Mouse (Mus musculus) heart, embryonic 11.5 days (tissue): ENCODE results near the gene Adgrl2. TPM values are rescaled to one million over a fixed set of nuclear protein-coding genes. Genes with fewer than 3 reads are reported as not detected.

Source experiments
- ATAC-seq: fragments of 200-750 bp; cut with Nextera tagmentation; replicated peaks from 2 replicates; pipeline ENCODE4 v1.8.0; 2017; ENCODE audit warnings: moderate library complexity; ENCODE audit not compliant: insufficient number of reproducible peaks, low FRiP score, low TSS enrichment
- H3K27ac ChIP-seq: fragments of 300-500 bp; sonication (generic); 2 replicates; pipeline ENCODE4 v1.5.1; 2014; ENCODE audit warnings: mild to moderate bottlenecking, low read depth, low read length
- H3K27me3 ChIP-seq: fragments of 300-500 bp; sonication (generic); 2 replicates; pipeline ENCODE4 v1.6.1; 2014; ENCODE audit warnings: mild to moderate bottlenecking, low read length, mixed read lengths; ENCODE audit not compliant: control insufficient read depth, insufficient read depth
- H3K36me3 ChIP-seq: fragments of 300-500 bp; sonication (generic); 2 replicates; pipeline ENCODE4 v1.6.1; 2014; ENCODE audit warnings: mild to moderate bottlenecking, low read length, moderate library complexity, mixed read lengths; ENCODE audit not compliant: control insufficient read depth, insufficient read depth
- H3K4me1 ChIP-seq: fragments of 300-500 bp; sonication (generic); 2 replicates; pipeline ENCODE4 v1.6.1; 2014; ENCODE audit warnings: low read length; ENCODE audit not compliant: control insufficient read depth, insufficient read depth
- H3K4me2 ChIP-seq: fragments of 300-500 bp; sonication (generic); 2 replicates; pipeline ENCODE4 v1.6.1; 2014; ENCODE audit warnings: mild to moderate bottlenecking, moderate library complexity
- H3K4me3 ChIP-seq: fragments of 300-500 bp; sonication (generic); 2 replicates; pipeline ENCODE4 v1.5.1; 2014; ENCODE audit warnings: low read depth, low read length
- H3K9ac ChIP-seq: fragments of 300-500 bp; sonication (generic); 2 replicates; pipeline ENCODE4 v1.6.1; 2014; ENCODE audit warnings: mild to moderate bottlenecking, low read depth, low read length, moderate library complexity
- H3K9me3 ChIP-seq: fragments of 300-500 bp; sonication (generic); replicated peaks from 2 replicates; pipeline ENCODE4 v1.6.1; 2016; ENCODE audit warnings: low read length; ENCODE audit not compliant: control insufficient read depth
- WGBS: fragments of 180-500 bp; shearing (Covaris S2); extraction: QIAGEN DNeasy Blood & Tissue Kit; methylation state at CpG from one replicate; pipeline ENCODE4 v1.1.7; 2014; ENCODE audit not compliant: insufficient replicate concordance; 5-methylcytosine and 5-hydroxymethylcytosine counted together
- polyA plus RNA-seq: library from polyadenylated mRNA; unstranded; fragments of >200 nt; fragmentation: Nextera tagmentation; extraction: Ambion mirVana; gene quantifications from 2 replicates; pipeline ENCODE4 v1.2.1, GENCODE M21; 2014

Gene Adgrl2
- polyA plus RNA-seq, 1 experiment from 2014 or later = 37.3 TPM

DNA sequence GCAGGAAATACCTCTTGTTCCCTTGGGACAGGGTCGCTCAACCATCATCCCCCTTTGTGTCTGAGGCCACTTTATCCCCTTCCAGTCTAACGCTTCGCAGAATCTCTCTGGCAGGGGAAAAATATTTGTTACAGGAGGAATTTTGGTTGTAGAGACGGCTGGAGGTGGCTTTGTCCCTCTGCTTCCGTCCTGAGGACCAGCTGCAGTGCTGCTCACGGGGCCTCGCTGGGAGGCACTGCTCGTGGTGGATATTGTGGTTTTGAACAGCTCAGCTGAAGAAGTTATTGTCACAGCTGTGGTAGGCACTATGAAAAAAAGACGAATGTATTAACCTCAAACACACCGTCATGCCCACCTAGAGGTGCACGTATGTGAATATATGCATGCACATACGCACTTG is 137.8 kb downstream of the Adgrl2 start:
- H3K4me2 ChIP-seq = no peak overlapping the region
- H3K4me1 ChIP-seq = peaks cover 5% of the 10 kb centered on the region
- H3K27me3 ChIP-seq = no peaks in the 10 kb centered on the region
- H3K36me3 ChIP-seq = peaks cover 13% of the 10 kb centered on the region
- no peak overlapping the region for H3K4me3 ChIP-seq
- no peak overlapping the region for H3K9ac ChIP-seq
- ATAC-seq = no peak
- H3K9me3 ChIP-seq = no peaks in the 10 kb centered on the region
- no peak overlapping the region for H3K27ac ChIP-seq
- WGBS = 72% methylated on average over 12 of the region's 12 CpGs

DNA sequence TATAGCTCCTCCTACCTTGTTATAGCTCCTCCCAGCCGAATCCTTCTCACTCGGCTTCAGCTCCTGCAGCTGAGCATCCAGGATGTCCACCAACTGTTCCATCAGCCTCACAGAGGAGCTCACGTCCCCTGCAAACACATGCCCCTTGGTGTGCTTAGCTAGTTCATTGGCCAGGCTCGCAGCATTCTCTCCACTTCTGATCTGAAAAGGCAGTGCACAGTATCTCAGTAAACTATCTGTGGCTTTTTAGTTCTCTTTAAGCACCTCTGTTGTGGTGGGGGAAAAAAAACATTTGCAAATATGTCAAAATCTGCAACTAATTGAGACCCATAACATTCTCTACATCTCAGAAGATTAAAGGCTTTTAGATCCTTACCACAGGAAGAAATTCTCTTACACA is 139.5 kb downstream of the Adgrl2 start:
- no peaks in the 10 kb centered on the region for H3K27me3 ChIP-seq
- H3K9ac ChIP-seq = no peak overlapping the region
- 84% methylated on average over 4 of the region's 4 CpGs for WGBS
- no peaks in the 10 kb centered on the region for H3K9me3 ChIP-seq
- peaks cover 5% of the 10 kb centered on the region for H3K4me1 ChIP-seq
- H3K4me2 ChIP-seq = no peak overlapping the region
- no peak overlapping the region for H3K4me3 ChIP-seq
- no peak for ATAC-seq
- no peak overlapping the region for H3K27ac ChIP-seq
- H3K36me3 ChIP-seq = peaks cover 13% of the 10 kb centered on the region

- Histone ChIP-seq H3K27me3 (no peaks in the 10 kb centered on the region), H3K4me3 (no peak overlapping the region), H3K4me2 (no peak overlapping the region), H3K4me1 (peaks cover 6% of the 10 kb centered on the region), H3K9ac (no peak overlapping the region), H3K27ac (no peak overlapping the region), H3K36me3 (peaks cover 13% of the 10 kb centered on the region), H3K9me3 (no peaks in the 10 kb centered on the region)
- WGBS = 77% methylated on average over 2 of the region's 2 CpGs
- ATAC-seq = no peak
Observed at GRCm38 (mm10) chr3:148848366-148848765, 142.0 kb downstream of the Adgrl2 start.

DNA sequence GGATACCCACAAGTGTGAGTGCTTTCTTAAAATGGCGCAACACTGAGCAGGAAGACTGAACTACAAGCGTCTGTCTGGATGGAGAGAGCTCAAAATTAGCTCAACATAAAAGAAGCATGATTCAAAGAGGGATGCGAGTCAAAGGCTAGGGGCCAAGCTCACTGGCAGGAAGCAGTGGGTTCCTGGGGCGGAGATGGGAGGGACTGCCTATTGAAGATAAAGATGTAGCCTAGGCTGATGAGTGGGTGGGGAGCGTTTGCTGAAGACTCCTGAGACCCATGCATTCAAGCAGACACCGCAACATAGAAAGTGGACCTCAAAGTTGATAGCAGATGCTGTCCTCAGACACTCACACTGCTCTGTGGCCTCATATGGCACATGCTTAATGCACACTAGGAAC is 146.2 kb downstream of the Adgrl2 start:
- Histone ChIP-seq H3K27ac (no peak overlapping the region), H3K9me3 (no peaks in the 10 kb centered on the region), H3K4me1 (peaks cover 15% of the 10 kb centered on the region), H3K27me3 (no peaks in the 10 kb centered on the region), H3K9ac (no peak overlapping the region), H3K4me3 (no peak overlapping the region), H3K4me2 (no peak overlapping the region), H3K36me3 (no peaks in the 10 kb centered on the region)
- 65% methylated on average over 6 of the region's 6 CpGs for WGBS
- ATAC-seq = no peak

DNA sequence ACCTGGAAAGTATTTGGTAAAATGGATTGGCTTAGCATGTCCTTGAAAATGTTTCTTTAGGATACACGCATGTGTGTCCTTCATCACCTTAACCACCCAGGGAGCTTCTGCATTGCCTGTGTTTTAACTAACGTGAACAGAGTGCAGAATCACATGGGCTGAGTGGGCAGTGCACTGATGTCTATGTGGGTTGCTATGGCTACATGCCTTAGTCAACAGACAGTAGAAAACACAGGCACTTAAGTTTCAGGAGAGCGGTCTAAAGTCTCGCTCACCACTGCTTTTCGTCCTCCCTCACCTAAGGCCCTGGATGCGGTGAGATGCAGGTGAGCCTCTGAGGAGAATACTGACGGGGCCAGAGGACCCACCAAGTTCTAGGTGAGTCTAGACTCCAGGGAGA is 147.8 kb downstream of the Adgrl2 start:
- H3K27ac ChIP-seq = no peak overlapping the region
- no peaks in the 10 kb centered on the region for H3K9me3 ChIP-seq
- peaks cover 15% of the 10 kb centered on the region for H3K4me1 ChIP-seq
- no peak overlapping the region for H3K4me3 ChIP-seq
- H3K9ac ChIP-seq = no peak overlapping the region
- no peak for ATAC-seq
- no peak overlapping the region for H3K4me2 ChIP-seq
- H3K27me3 ChIP-seq = no peaks in the 10 kb centered on the region
- no peaks in the 10 kb centered on the region for H3K36me3 ChIP-seq
- 62% methylated on average over 7 of the region's 7 CpGs for WGBS

DNA sequence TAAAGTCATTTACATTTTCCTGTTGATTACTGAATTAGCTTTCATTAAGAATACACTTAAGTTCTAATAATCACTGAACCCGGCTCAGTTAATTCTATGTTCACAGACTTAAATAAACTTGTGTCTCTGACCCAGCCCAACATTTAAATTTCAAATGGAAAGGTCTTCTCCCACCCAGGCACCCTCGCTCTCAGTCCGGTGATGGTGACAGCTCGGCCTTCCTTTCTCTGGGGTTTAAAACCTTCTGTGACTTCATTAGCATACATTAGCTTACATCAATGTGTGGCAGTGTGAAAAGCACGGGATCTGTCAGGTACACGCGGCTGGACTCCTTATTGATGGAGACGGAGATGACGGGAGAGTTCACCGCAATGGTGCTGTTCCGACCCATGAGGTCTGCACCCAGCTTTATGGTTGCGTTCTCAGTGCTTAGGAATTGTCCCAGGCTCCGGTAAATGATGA is 151.5 kb downstream of the Adgrl2 start:
- Histone ChIP-seq H3K4me1 (peaks cover 10% of the 10 kb centered on the region), H3K4me2 (no peak overlapping the region), H3K27me3 (no peaks in the 10 kb centered on the region), H3K9ac (no peak overlapping the region), H3K36me3 (peaks cover 3% of the 10 kb centered on the region), H3K27ac (no peak overlapping the region), H3K9me3 (no peaks in the 10 kb centered on the region), H3K4me3 (no peak overlapping the region)
- no peak for ATAC-seq
- 92% methylated on average over 13 of the region's 13 CpGs for WGBS

GRCm38 (mm10) chr3:148838095-148838834 is 152.1 kb downstream of the Adgrl2 start:
- Histone ChIP-seq H3K4me2 (no peak overlapping the region), H3K27ac (no peak overlapping the region), H3K27me3 (no peaks in the 10 kb centered on the region), H3K36me3 (peaks cover 9% of the 10 kb centered on the region), H3K4me3 (no peak overlapping the region), H3K9ac (no peak overlapping the region), H3K9me3 (no peaks in the 10 kb centered on the region), H3K4me1 (peaks cover 9% of the 10 kb centered on the region; the same call in 1 of the 2 replicates)
- ATAC-seq = no peak
- 80% methylated on average over 13 of the region's 13 CpGs for WGBS

DNA sequence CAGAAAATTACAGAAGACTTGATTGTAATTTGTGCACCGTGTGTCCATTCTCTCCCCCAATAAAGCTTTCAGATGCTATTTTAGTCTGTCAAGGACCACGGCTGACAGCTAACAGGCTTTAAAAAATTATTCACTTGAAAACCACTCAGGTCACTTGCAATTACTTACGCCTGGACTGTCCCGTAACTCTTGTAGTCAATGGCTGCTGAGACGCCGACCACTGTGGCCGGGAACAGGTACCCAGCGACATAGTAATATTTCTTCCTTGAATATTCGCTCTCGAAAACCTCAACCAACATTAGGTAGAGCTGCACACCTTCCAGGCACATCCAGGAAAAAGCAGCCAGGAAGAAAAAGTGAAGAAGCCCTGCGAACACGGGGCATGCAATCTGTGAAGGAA is 155.2 kb downstream of the Adgrl2 start:
- ATAC-seq = no peak
- WGBS = 85% methylated on average over 12 of the region's 12 CpGs
- Histone ChIP-seq H3K27me3 (no peaks in the 10 kb centered on the region), H3K4me2 (no peak overlapping the region), H3K27ac (no peak overlapping the region), H3K4me1 (peaks cover 5% of the 10 kb centered on the region; the same call in 1 of the 2 replicates), H3K9me3 (no peaks in the 10 kb centered on the region), H3K9ac (no peak overlapping the region), H3K36me3 (peaks cover 9% of the 10 kb centered on the region), H3K4me3 (no peak overlapping the region)
